Mouse (Mus musculus): ENCODE results near the gene Lhx3. TPM values are rescaled to one million over a fixed set of nuclear protein-coding genes. Genes with fewer than 3 reads are reported as not detected.

Lhx3 gene
- total RNA-seq (2021) = not detected
- long read RNA-seq, experiment 1 = 0 reads
- long read RNA-seq, experiment 2 = 0 reads

DNA sequence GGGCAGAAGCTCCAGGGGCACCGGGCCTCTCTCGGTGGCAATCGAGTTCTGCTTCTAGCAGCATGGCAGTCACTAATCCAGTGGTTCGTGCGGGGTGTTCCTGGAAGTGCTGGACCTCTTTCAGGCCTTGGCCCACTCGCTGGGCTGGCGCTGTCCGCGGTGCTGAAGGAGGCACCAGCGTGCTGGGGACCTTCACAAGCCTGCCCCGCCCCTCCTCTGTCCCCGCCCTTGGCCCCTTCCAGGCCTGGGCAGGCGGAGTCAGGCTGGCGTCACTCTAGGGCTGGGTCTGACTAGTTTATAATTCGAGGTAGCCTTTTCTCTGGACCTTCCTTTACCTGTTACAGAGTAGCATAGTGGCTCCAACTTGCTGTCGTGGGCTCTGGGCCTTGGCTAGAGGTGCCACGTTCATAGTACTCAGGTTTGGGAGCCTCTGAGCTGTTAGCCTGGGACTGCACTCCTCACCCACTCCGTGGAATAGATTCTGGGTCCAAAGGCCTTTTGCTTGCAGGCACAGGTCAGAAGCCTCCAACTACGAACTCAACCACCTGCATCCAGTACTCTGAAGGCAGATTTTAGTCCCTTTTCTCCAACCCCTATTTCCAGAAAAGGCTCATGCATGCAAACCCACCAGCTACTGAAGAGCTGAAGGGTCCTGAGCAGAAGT is at the start of gene Lhx3:
Gene Lhx3 (minus strand): TSS at position 164 of the 664 bp plus-strand sequence.
- DNase-seq = peak; percentile 90 to 95
- intact Hi-C loops (cut with DNase I) = no loop called here

GRCm38 (mm10) chr2:26257315-26258096 is 49.4 kb upstream of the Lhx3 start:
- intact Hi-C loops (cut with DNase I) = no loop called here
- DNase-seq = no peak

DNA sequence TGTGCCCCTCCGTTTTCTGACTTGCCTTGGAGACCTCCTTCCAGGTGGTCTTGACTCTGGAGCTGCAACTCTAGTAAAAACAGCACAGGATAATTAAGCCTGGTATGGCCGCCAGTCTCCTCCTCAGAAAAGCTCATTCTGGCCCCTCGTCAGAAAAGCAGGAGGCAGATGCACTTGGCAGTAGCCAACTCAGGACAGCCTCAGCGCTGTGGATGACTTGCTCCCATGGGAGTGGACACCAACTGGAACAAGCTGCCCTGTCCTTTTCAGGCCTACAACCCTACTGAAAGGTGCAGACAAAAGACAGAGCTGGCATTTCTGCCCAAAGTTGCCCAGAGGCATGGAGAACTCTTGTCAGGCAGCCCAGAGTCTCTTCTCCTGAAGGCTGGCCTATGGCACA is 46.7 kb upstream of the Lhx3 start:
- intact Hi-C loops (cut with DNase I) = no loop called here
- DNase-seq = no peak

- intact Hi-C loops (cut with DNase I) = no loop called here
Measured at GRCm38 (mm10) chr2:26252514-26253206, 44.6 kb upstream of the Lhx3 start.

GRCm38 (mm10) chr2:26247531-26247930 is 39.4 kb upstream of the Lhx3 start:
- intact Hi-C loops (cut with DNase I) = no loop called here
- DNase-seq = peak; percentile 9 to 25

More at GRCm38 (mm10) chr2:26252514-26253206, 44.6 kb upstream of the Lhx3 start:
- DNase-seq = no peak

- no peak for DNase-seq
- intact Hi-C loops (cut with DNase I) = no loop called here
Measured at GRCm38 (mm10) chr2:26240841-26241240, 32.8 kb upstream of the Lhx3 start.

DNA sequence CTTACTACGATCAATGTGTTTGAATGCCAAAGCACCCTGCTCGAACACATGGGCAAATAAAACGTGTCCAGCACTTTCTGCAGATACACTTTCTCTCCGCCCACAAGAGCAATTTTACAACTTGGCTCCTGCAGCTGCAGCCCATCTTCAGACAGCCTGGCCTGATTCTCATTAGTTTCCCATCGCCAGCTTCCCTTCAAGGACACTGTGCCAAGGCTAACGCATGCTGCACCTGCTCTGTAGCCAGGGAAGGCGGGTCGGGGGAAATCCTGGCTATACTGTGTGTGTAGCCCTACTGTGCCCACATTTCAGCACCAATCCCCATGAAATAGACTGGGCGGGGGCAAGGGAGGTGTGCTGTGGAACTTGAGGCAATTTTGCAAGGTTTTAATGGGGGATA is 32.2 kb upstream of the Lhx3 start:
- DNase-seq = no peak
- intact Hi-C loops (cut with DNase I) = no loop called here

- DNase-seq = peak; percentile 89 to 94
- intact Hi-C loops (cut with DNase I) = no loop called here
Measured at GRCm38 (mm10) chr2:26237290-26237782, 29.2 kb upstream of the Lhx3 start, which contains the start of gene Qsox2. TSS of gene Qsox2 (minus strand) at chr2:26237525.

DNA sequence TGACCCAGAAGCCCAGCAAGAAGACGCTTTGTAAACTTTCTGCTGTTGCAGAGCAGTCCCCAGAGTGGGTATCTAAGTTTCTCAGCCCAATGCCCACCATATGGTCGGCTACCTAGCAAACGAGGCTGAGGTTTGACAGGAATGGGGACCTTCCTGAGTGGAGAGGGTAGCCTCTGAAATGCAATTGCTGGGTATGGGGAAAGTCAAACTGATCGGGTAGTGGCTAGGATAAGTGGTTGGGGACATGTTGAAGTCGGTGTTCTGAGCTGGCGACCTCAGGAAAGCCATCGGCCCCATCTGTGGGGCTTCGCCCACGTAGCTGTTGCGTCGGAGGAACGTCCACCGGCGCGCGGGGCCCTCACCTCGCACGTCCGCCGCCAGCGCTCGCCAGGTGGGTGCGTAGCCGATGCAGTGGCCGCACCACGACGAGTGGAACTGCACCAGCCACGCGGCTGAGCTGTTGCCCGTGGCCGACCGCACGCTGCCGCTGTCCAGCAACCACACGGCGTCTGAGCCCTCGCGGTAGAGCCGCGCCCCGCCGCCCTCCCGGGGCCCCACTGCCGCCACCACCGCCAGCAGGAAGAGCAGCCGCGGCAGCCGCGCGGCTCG is 28.7 kb upstream of the Lhx3 start:
- DNase-seq = no peak
- intact Hi-C loops (cut with DNase I) = no loop called here

DNA sequence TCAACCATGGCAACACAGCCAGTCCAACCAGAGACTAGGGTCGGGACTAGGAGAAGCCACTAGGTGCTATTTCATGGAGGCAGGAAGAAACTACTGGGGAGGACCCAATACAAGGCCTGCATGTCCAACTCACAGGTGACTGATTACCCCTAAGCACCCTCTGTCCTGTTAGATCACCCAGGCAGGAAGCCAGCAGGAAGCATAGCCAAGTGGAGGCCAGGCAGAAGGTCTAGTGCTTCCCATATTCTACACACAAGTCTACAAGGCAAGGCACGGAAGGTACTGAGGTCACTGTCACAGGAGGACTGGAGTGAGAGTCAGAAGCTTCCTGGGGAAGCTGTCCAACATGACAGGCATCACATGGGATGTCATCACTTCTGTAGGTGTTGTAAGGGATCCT is 26.7 kb upstream of the Lhx3 start:
- intact Hi-C loops (cut with DNase I) = no loop called here
- DNase-seq = peak; percentile 31 to 39

DNA sequence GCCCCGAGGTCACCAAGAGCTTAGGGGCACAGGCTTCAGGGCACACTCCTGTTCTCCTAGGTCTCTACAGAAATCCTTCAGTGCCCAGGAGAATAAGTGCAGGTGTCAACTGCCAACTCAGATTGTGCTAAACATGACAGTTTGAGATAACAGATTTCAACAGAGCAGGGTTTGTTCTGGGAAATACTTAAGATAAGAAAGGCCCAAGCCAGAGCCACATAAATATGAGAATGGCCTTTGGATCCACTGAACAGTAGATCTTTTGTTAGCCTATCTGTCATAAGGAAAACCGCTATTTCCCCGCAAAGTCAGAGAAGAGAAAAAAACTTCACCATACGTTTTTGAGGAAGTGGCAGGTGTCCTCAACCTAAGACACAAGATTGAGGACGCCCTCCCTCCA is 26.2 kb upstream of the Lhx3 start:
- intact Hi-C loops (cut with DNase I) = no loop called here
- DNase-seq = no peak

- intact Hi-C loops (cut with DNase I) = no loop called here
- DNase-seq = no peak
Measured at GRCm38 (mm10) chr2:26231366-26231765, 23.3 kb upstream of the Lhx3 start.

- DNase-seq = no peak
- intact Hi-C loops (cut with DNase I) = no loop called here
Measured at GRCm38 (mm10) chr2:26230253-26230652, 22.2 kb upstream of the Lhx3 start.

DNA sequence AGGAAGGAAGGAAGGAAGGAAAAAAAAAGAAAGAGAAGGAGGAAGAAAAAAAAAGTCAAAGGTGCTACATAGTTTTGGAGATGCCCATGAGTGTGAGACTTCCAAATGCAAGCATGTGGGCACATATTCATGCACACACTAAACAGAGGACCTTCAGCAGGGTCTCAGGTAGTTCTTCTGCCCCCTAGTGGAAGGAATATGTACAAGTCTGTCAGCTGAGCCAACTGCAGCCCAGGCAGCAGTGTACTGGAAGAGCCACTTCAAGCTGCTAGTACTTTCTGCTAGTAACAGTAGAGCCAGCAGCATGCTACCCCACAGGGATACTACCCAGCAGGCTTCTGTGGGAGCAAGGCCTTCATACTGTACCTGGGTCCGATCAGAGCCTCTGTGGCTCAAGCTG is 19.7 kb upstream of the Lhx3 start:
- peak in 1 of 2 experiments; percentile 46 for DNase-seq
- intact Hi-C loops (cut with DNase I) = loop anchor here (5.0 kb wide), 2 partner anchors 45 to 75 kb away; no protein-coding TSS in a partner anchor

DNA sequence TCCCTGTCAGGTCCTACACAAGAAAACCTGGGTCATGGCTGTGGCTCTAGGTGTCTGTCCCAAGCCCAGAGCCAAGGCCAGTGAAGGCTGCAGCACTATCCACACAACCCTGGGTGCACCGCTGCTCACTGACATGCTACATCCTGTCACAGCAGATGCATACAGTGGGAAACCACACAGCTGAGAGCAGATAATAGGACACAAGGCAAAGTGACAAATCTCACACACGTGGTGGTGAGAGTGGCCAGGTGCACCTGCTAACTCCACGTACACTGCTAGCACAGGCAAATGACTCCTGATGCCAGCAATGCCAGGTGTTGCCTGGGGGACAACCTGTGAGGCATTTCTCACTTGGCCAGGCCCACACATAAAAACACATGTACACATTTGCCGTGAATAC is 17.2 kb upstream of the Lhx3 start:
- intact Hi-C loops (cut with DNase I) = loop anchor here (5.0 kb wide), 2 partner anchors 43 to 73 kb away; no protein-coding TSS in a partner anchor
- no peak for DNase-seq

DNA sequence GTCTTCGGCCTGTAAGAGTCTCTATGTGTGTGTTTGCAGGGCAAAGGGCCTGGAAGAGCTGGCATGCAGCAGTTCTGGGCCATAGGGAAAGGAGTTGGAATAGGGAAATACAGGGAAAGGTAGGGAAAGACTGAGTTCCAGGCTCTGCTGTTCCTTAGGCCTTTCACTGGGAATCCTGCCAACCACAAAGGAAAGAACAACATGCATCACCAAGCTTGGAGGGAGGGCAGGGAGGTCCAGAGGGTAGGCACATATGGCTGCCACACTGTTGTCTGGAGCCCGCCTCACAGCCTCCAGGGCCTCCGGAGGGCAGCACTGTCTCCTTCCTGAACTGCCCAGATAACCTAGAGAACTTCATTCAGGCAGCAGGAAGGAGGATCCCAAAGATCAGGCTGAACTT is 15.9 kb upstream of the Lhx3 start:
- DNase-seq = no peak
- intact Hi-C loops (cut with DNase I) = no loop called here

GRCm38 (mm10) chr2:26214526-26214925 is 6.4 kb upstream of the Lhx3 start:
- no peak for DNase-seq
- intact Hi-C loops (cut with DNase I) = no loop called here

DNA sequence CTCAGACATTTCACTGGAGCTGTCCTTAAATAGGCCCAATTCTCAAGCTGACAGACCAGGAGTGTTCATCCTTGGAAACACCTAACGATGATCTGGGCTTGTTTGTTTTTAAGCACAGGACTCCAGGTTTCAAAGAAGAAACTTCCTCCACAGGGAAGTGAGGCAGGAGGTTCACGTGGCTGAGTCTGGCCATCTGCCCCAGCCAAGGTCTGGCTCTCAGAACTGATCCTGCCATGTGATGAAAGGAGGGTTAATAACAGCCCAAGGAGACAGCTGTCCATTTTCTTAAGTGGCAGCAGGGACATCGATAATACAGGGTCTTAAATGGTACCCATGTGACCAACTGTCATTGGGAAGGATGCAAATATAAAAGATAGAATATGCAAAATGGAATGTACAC is 1.5 kb upstream of the Lhx3 start:
- intact Hi-C loops (cut with DNase I) = no loop called here
- DNase-seq = no peak

- intact Hi-C loops (cut with DNase I) = no loop called here
- DNase-seq = no peak
Measured at GRCm38 (mm10) chr2:26207559-26207958, 530 bp downstream of the Lhx3 start.

- intact Hi-C loops (cut with DNase I) = no loop called here
- no peak for DNase-seq
Measured at GRCm38 (mm10) chr2:26205761-26206160, 2.3 kb downstream of the Lhx3 start.

- intact Hi-C loops (cut with DNase I) = no loop called here
- DNase-seq = peak; percentile 49 to 64
Measured at GRCm38 (mm10) chr2:26205126-26205525, 3.0 kb downstream of the Lhx3 start.
